24 mouse cellular contexts compared by ENCODE assay signal in genomic region chr15:5762216-5762615, GRCm38 (mm10).
"Had no signal": no experiment of that assay in that cellular context is flagged by ENCODE, and none has a peak within 500 bp of the region (broad histone marks: within the 10 kb centered on the region; RNA-seq: fewer than 3 reads in every experiment).

No protein-coding gene starts in this region.

- H3K36me3 ChIP-seq: heart, embryonic 10.5 days; heart, embryonic 12.5 days; hindbrain, embryonic 13.5 days; hindbrain, embryonic 15.5 days; limb, embryonic 10.5 days; limb, embryonic 12.5 days; liver, embryonic 13.5 days; liver, embryonic 15.5 days had no signal

- H3K4me1 ChIP-seq: heart, embryonic 10.5 days; heart, embryonic 12.5 days; hindbrain, embryonic 13.5 days; hindbrain, embryonic 15.5 days; limb, embryonic 10.5 days; limb, embryonic 12.5 days; liver, embryonic 13.5 days; liver, embryonic 15.5 days had no signal

- H3K9me3 ChIP-seq: heart, embryonic 10.5 days; heart, embryonic 12.5 days; hindbrain, embryonic 13.5 days; hindbrain, embryonic 15.5 days; limb, embryonic 10.5 days; limb, embryonic 12.5 days; liver, embryonic 13.5 days; liver, embryonic 15.5 days had no signal

- H3K27ac ChIP-seq: gastrocnemius, adult 2 months; heart, embryonic 10.5 days; hindbrain, embryonic 13.5 days; hindbrain, embryonic 15.5 days; hindbrain, postnatal 0 days; layer of hippocampus, adult 2 months; left cerebral cortex, adult 2 months; limb, embryonic 10.5 days; limb, embryonic 12.5 days; liver, embryonic 13.5 days; liver, embryonic 15.5 days had no signal

- H3K4me3 ChIP-seq: gastrocnemius, adult 2 months; heart, embryonic 10.5 days; heart, embryonic 12.5 days; hindbrain, embryonic 13.5 days; hindbrain, embryonic 15.5 days; layer of hippocampus, adult 2 months; left cerebral cortex, adult 2 months; limb, embryonic 10.5 days; limb, embryonic 12.5 days; liver, embryonic 13.5 days; liver, embryonic 15.5 days had no signal

- ATAC-seq: hindbrain, postnatal 0 days; intestine, postnatal 0 days had no signal

- H3K9ac ChIP-seq: heart, embryonic 12.5 days; hindbrain, embryonic 13.5 days; hindbrain, embryonic 15.5 days; limb, embryonic 12.5 days; liver, embryonic 13.5 days; liver, embryonic 15.5 days had no signal

- H3K27me3 ChIP-seq: heart, embryonic 12.5 days; hindbrain, embryonic 13.5 days; hindbrain, embryonic 15.5 days; limb, embryonic 12.5 days; liver, embryonic 13.5 days; liver, embryonic 15.5 days had no signal

- DNase-seq: gastrocnemius, adult 2 months; gastrocnemius, postnatal 10 days; gastrocnemius, postnatal 25 days; heart, adult 18-20 months; heart, postnatal 10 days; kidney, adult 18-20 months; kidney, adult 8-10 months; kidney, postnatal 10 days; kidney, postnatal 25 days; kidney, postnatal 4 days; liver; liver, embryonic 13.5 days had no signal

- H3K4me2 ChIP-seq: heart, embryonic 12.5 days; hindbrain, embryonic 13.5 days; hindbrain, embryonic 15.5 days; limb, embryonic 12.5 days; liver, embryonic 11.5 days; liver, embryonic 13.5 days; liver, embryonic 15.5 days had no signal
